Mouse (Mus musculus) CD4-positive naive resting alpha-beta T cell, adult 76 days (primary cell): ENCODE measurements around the gene Rhoh. TPM values are rescaled to one million over a fixed set of nuclear protein-coding genes. Genes with fewer than 3 reads are reported as not detected.

Experiments
- total RNA-seq: library from RNA; stranded (reverse); gene quantifications from one replicate; pipeline ENCODE4 v1.2.4, GENCODE M21; 2023

The Rhoh gene
- total RNA-seq, result 184 TPM

DNA sequence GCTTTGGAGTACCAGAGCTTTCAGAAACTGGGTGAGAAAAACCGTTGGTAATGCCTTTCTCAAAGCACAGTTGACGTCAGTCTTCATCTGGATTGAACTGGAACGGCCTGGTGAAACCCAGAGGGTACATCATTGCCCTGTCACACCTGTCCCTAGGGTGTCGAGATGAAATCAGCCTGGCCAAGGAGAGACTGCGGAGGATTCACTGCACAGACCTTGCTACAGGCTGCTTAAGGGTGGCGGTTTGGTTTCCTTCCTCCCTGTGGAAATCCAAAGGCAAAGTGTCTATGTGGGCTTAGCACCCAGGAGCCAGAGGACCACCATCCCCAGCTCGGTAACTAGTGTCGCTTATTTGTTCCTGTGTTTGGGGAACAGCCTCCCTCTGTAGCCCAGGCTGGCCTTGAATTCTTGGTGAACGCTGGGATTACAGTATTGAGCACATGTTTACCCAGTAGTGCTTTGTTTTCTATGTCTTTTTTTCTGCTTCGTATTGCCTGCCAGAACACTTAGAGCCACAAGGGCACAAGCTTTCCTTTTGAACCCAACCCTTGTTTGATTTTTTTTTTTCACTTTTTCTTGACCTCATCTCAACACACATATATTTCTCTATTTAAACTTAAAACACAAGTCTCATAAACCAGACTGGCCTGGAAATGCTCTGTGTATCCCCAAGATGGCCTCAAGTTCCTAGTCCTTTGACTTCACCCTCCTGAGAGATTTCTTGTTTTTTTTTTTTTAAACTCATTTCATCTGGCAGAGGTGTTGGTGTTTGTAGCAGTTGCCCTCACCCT lies at the start of gene Rhoh:
Rhoh (plus strand) TSS at position 60 of the 791 bp plus-strand sequence.

GRCm38 (mm10) chr5:65934783-65935182 lies 73.8 kb downstream of the Rhoh start, which contains the start of gene Chrna9:
Gene Chrna9, plus strand, starts transcription at chr5:65934921.

Other genes with a start within 250 kb of the Rhoh start
- gene Pds5a, start 162.9 kb upstream of the Rhoh start, total RNA-seq, result 268 TPM
- 75.9 TPM for gene N4bp2, start 97.7 kb upstream of the Rhoh start, total RNA-seq
- 3.2 TPM for gene Chrna9, start 73.7 kb downstream of the Rhoh start, total RNA-seq
- not detected for gene 9130230L23Rik, start 143.1 kb downstream of the Rhoh start, total RNA-seq